ENCODE assay signal across 8 mouse cellular contexts in the genomic region with DNA sequence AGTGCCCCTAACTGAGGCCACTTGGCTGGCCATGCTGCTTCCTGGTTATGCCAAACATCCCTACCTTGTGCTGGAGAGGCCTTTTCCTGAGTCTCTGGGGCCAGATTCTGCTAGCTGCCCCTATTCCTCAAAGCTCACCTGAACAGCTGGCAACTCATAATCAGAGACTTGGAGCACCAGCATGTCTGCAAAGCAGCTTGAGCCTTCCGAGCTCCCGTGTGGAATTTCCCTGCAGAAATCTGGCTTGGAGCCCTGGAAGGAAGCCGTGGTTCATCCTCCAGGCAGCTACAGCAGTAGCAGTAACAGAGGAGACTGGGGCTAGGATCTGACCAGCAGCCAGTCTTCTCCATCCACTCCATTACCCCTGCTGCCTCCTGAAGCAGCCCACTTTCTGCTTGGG. TPM values are rescaled to one million over a fixed set of nuclear protein-coding genes. Genes with fewer than 3 reads are reported as not detected.
DNase-seq lines count a peak whose midpoint lies in the region; ATAC-seq and TF ChIP-seq lines count a peak whose summit lies in the region.
"Had no signal": no experiment of that assay in that cellular context is flagged by ENCODE, and none has a peak within 500 bp of the region (broad histone marks: within the 10 kb centered on the region; RNA-seq: fewer than 3 reads in every experiment).

No protein-coding gene starts in this region.

- H3K4me3 ChIP-seq in lung, postnatal 0 days (ENCODE audit: low read depth, low read length): no peak overlapping the region
- no peak overlapping the region for H3K4me3 ChIP-seq in embryonic facial prominence, embryonic 10.5 days
- no peak overlapping the region for H3K4me3 ChIP-seq in liver, embryonic 12.5 days
- H3K4me3 ChIP-seq: neural tube, embryonic 12.5 days had no signal

- H3K36me3 ChIP-seq in lung, postnatal 0 days (ENCODE audit: insufficient read depth, low read length): peaks cover 10% of the 10 kb centered on the region; the same call in 1 of the 2 replicates
- H3K36me3 ChIP-seq in embryonic facial prominence, embryonic 10.5 days (replicated peaks): peaks cover 80% of the 10 kb centered on the region
- peaks cover 87% of the 10 kb centered on the region for H3K36me3 ChIP-seq in liver, embryonic 12.5 days

- ATAC-seq in lung, postnatal 0 days: no peak
- no peak for ATAC-seq in liver, embryonic 12.5 days

- H3K27me3 ChIP-seq in lung, postnatal 0 days (replicated peaks; ENCODE audit: insufficient read depth, low read length): no peaks in the 10 kb centered on the region
- no peaks in the 10 kb centered on the region for H3K27me3 ChIP-seq in embryonic facial prominence, embryonic 10.5 days (replicated peaks; ENCODE audit: low read depth, poor library complexity, severe bottlenecking)
- no peaks in the 10 kb centered on the region for H3K27me3 ChIP-seq in liver, embryonic 12.5 days (replicated peaks)
- H3K27me3 ChIP-seq: neural tube, embryonic 12.5 days had no signal

- H3K9ac ChIP-seq in lung, postnatal 0 days (replicated peaks; ENCODE audit: low read depth): no peak overlapping the region
- H3K9ac ChIP-seq in liver, embryonic 12.5 days: no peak overlapping the region
- H3K9ac ChIP-seq: neural tube, embryonic 12.5 days had no signal

- no peak overlapping the region for H3K4me2 ChIP-seq in lung, postnatal 0 days (replicated peaks; ENCODE audit: low read depth, low read length)
- no peak overlapping the region for H3K4me2 ChIP-seq in liver, embryonic 12.5 days
- H3K4me2 ChIP-seq: neural tube, embryonic 12.5 days had no signal

- no peak for TF ChIP-seq EP300 in lung, postnatal 0 days (IDR thresholded peaks at IDR 0.05)

- H3K27ac ChIP-seq in lung, postnatal 0 days (ENCODE audit: low read length): peak overlapping the region; percentile 76; the same call in 1 of the 2 replicates
- H3K27ac ChIP-seq in embryonic facial prominence, embryonic 10.5 days (replicated peaks): no peak overlapping the region
- no peak overlapping the region for H3K27ac ChIP-seq in liver, embryonic 12.5 days
- H3K27ac ChIP-seq: neural tube, embryonic 12.5 days had no signal

- no peaks in the 10 kb centered on the region; the same call in 1 of the 2 replicates for H3K4me1 ChIP-seq in lung, postnatal 0 days (ENCODE audit: insufficient read depth, low read depth, low read length)
- H3K4me1 ChIP-seq in embryonic facial prominence, embryonic 10.5 days: no peaks in the 10 kb centered on the region
- no peaks in the 10 kb centered on the region for H3K4me1 ChIP-seq in liver, embryonic 12.5 days
- H3K4me1 ChIP-seq: neural tube, embryonic 12.5 days had no signal

- no peaks in the 10 kb centered on the region for H3K9me3 ChIP-seq in lung, postnatal 0 days (ENCODE audit: low read length)
- H3K9me3 ChIP-seq in embryonic facial prominence, embryonic 10.5 days: no peaks in the 10 kb centered on the region
- H3K9me3 ChIP-seq in liver, embryonic 12.5 days (replicated peaks): no peaks in the 10 kb centered on the region
- H3K9me3 ChIP-seq: neural tube, embryonic 12.5 days had no signal

- WGBS in lung, postnatal 0 days: 36% methylated on average over 3 of the region's 3 CpGs
- WGBS in embryonic facial prominence, embryonic 10.5 days: 96% methylated on average over 3 of the region's 3 CpGs
- 90% methylated on average over 3 of the region's 3 CpGs for WGBS in liver, embryonic 12.5 days (ENCODE audit: insufficient replicate concordance)

- no peak for DNase-seq in lung, postnatal 0 days (ENCODE audit: low spot score)
- DNase-seq in lung, postnatal 25 days (ENCODE audit: low spot score): no peak
- DNase-seq in cerebellum, postnatal 36 days: peak; percentile 87 to 88
- peak; percentile 53 for DNase-seq in kidney, postnatal 14 days
- peak; percentile 48 for DNase-seq in right cerebral cortex, postnatal 4 days
- DNase-seq in embryonic facial prominence, embryonic 10.5 days (ENCODE audit: low spot score): no peak

- no peak for TF ChIP-seq CTCF in lung, postnatal 0 days (IDR thresholded peaks at IDR 0.05)

RNA-seq across cellular contexts. Expression of gene Lime1, which starts 6.0 kb away (rescaled TPM):
- 12.2 and 13.5 TPM in 2 replicates for polyA plus RNA-seq in lung, postnatal 0 days (2015; fragmentation: Nextera tagmentation; extraction: Ambion mirVana)
- 25.7 and 30.7 TPM in 2 replicates for polyA plus RNA-seq in embryonic facial prominence, embryonic 10.5 days (2016; fragmentation: Nextera tagmentation; extraction: Ambion mirVana)
- polyA plus RNA-seq in liver, embryonic 12.5 days (2016; fragmentation: Nextera tagmentation; extraction: Ambion mirVana): 10.3 and 12.1 TPM in 2 replicates

RNA-seq across cellular contexts. Expression of gene Arfrp1, which starts 20.7 kb away (rescaled TPM):
- 46.5 and 46.6 TPM in 2 replicates for polyA plus RNA-seq in lung, postnatal 0 days (2015; fragmentation: Nextera tagmentation; extraction: Ambion mirVana)
- polyA plus RNA-seq in embryonic facial prominence, embryonic 10.5 days (2016; fragmentation: Nextera tagmentation; extraction: Ambion mirVana): 74.0 and 74.4 TPM in 2 replicates
- 34.4 and 36.7 TPM in 2 replicates for polyA plus RNA-seq in liver, embryonic 12.5 days (2016; fragmentation: Nextera tagmentation; extraction: Ambion mirVana)

RNA-seq across cellular contexts. Expression of gene Zgpat, which starts 21.2 kb away (rescaled TPM):
- 22.9 and 26.8 TPM in 2 replicates for polyA plus RNA-seq in lung, postnatal 0 days (2015; fragmentation: Nextera tagmentation; extraction: Ambion mirVana)
- 46.9 and 51.8 TPM in 2 replicates for polyA plus RNA-seq in embryonic facial prominence, embryonic 10.5 days (2016; fragmentation: Nextera tagmentation; extraction: Ambion mirVana)
- polyA plus RNA-seq in liver, embryonic 12.5 days (2016; fragmentation: Nextera tagmentation; extraction: Ambion mirVana): 22.6 and 23.9 TPM in 2 replicates

Comparison
In these comparisons a context has a peak if more than half of its experiments do, and no peak if none do; other contexts are left out.
1. DNase-seq: peak in cerebellum, postnatal 36 days (2 of 2), kidney, postnatal 14 days (single experiment) and right cerebral cortex, postnatal 4 days (single experiment); none in lung, postnatal 0 days (single experiment), lung, postnatal 25 days (single experiment) and embryonic facial prominence, embryonic 10.5 days (single experiment).